ENCODE assay signal across 19 mouse cellular contexts in genomic region chr15:79416460-79417085, GRCm38 (mm10). TPM values are rescaled to one million over a fixed set of nuclear protein-coding genes. Genes with fewer than 3 reads are reported as not detected.
DNase-seq lines count a peak whose midpoint lies in the region; TF ChIP-seq lines count a peak whose summit lies in the region.
"Had no signal": no experiment of that assay in that cellular context is flagged by ENCODE, and none has a peak within 500 bp of the region (broad histone marks: within the 10 kb centered on the region; RNA-seq: fewer than 3 reads in every experiment).

No protein-coding gene starts in this region.

- H3K27me3 ChIP-seq in liver, adult 2 months (ENCODE audit: control insufficient read depth, insufficient read depth, low read length) = no peaks in the 10 kb centered on the region
- H3K27me3 ChIP-seq in ES-Bruce4 (ENCODE audit: control insufficient read depth, insufficient read depth, low read length, poor library complexity, severe bottlenecking) = no peaks in the 10 kb centered on the region
- H3K27me3 ChIP-seq: embryonic facial prominence, embryonic 12.5 days; forebrain, embryonic 15.5 days; heart, embryonic 13.5 days; hindbrain, embryonic 15.5 days; Patski had no signal

- no peak for TF ChIP-seq CTCF in liver, adult 2 months (IDR thresholded peaks at IDR 0.05; ENCODE audit: low read depth, low read length)
- TF ChIP-seq CTCF in ES-Bruce4 (IDR thresholded peaks at IDR 0.05; ENCODE audit: low read depth, low read length) = no peak

- peak; percentile 79 for DNase-seq in liver, adult 2 months (ENCODE audit: extremely low read depth, low read depth, low spot score)
- DNase-seq in liver (no peak), R1 (ENCODE audit: low read depth, low spot score) (peak; percentile 96)
- no peak for DNase-seq in heart, adult 8-10 months (ENCODE audit: low spot score)
- DNase-seq in heart, adult 11 months = no peak
- DNase-seq in right cerebral cortex, adult 2 months (ENCODE audit: low spot score in 2 of 2) = no peak
- DNase-seq: adrenal gland, adult 8-10 months; adrenal gland, postnatal 36 days; cerebellum, adult 2 months; cerebellum, postnatal 10 days; embryo, embryonic 11 days; gastrocnemius, postnatal 10 days; heart, postnatal 36 days had no signal

- H3K9ac ChIP-seq in liver, adult 2 months (ENCODE audit: low read depth, low read length) = no peak overlapping the region
- H3K9ac ChIP-seq in ES-Bruce4 (ENCODE audit: low read depth, poor library complexity, severe bottlenecking) = no peak overlapping the region
- H3K9ac ChIP-seq: embryonic facial prominence, embryonic 12.5 days; forebrain, embryonic 15.5 days; heart, embryonic 13.5 days; hindbrain, embryonic 15.5 days had no signal

- no peak overlapping the region for H3K27ac ChIP-seq in liver, adult 2 months (replicated peaks; ENCODE audit: insufficient read depth, low read depth, low read length)
- peak overlapping the region; percentile 82 for H3K27ac ChIP-seq in ES-Bruce4 (ENCODE audit: insufficient read depth, low read length)
- H3K27ac ChIP-seq: embryonic facial prominence, embryonic 12.5 days; forebrain, embryonic 15.5 days; heart, embryonic 13.5 days; hindbrain, embryonic 15.5 days had no signal

- H3K36me3 ChIP-seq in liver, adult 2 months (ENCODE audit: control insufficient read depth, insufficient read depth, low read length) = no peaks in the 10 kb centered on the region
- H3K36me3 ChIP-seq in ES-Bruce4 (ENCODE audit: control insufficient read depth, insufficient read depth, low read length, poor library complexity, severe bottlenecking) = no peaks in the 10 kb centered on the region; the same call in none of the 2 replicates

- no peak for TF ChIP-seq POLR2A in liver, adult 2 months (IDR thresholded peaks at IDR 0.05; ENCODE audit: extremely low read depth, insufficient read depth, low read length)
- TF ChIP-seq POLR2A in ES-Bruce4 (IDR thresholded peaks at IDR 0.05; ENCODE audit: insufficient read depth, low read length) = no peak

- WGBS in liver, adult 2 months = 26% methylated on average over 10 of the region's 10 CpGs

- TF ChIP-seq EP300 in ES-Bruce4 (IDR thresholded peaks at IDR 0.05; ENCODE audit: insufficient read depth, low read depth, low read length) = peak; percentile 62; the same call in 1 of the 2 replicates

- H3K79me2 ChIP-seq in liver, adult 2 months (ENCODE audit: control insufficient read depth, insufficient read depth, low read length) = no peaks in the 10 kb centered on the region

- H3K4me1 ChIP-seq in liver, adult 2 months (ENCODE audit: control insufficient read depth, insufficient read depth, low read length) = peaks cover 5% of the 10 kb centered on the region; the same call in 1 of the 2 replicates
- peaks cover 12% of the 10 kb centered on the region for H3K4me1 ChIP-seq in ES-Bruce4 (ENCODE audit: control insufficient read depth, insufficient read depth, low read length)
- H3K4me1 ChIP-seq: forebrain, embryonic 15.5 days; hindbrain, embryonic 15.5 days had no signal

- H3K4me3 ChIP-seq in liver, adult 2 months (ENCODE audit: insufficient read depth, low read depth, low read length) = no peak overlapping the region
- no peak overlapping the region for H3K4me3 ChIP-seq in ES-Bruce4 (ENCODE audit: low read depth, low read length)
- H3K4me3 ChIP-seq: embryonic facial prominence, embryonic 12.5 days; forebrain, embryonic 15.5 days; heart, embryonic 13.5 days; hindbrain, embryonic 15.5 days had no signal

- H3K9me3 ChIP-seq in ES-Bruce4 (replicated peaks; ENCODE audit: control insufficient read depth, insufficient read depth, low read length, poor library complexity, severe bottlenecking) = no peaks in the 10 kb centered on the region
- H3K9me3 ChIP-seq: embryonic facial prominence, embryonic 12.5 days; forebrain, embryonic 15.5 days; heart, embryonic 13.5 days; hindbrain, embryonic 15.5 days had no signal

RNA-seq across cellular contexts. Expression of gene Tmem184b, which starts 13.2 kb away (rescaled TPM):
- total RNA-seq in liver, adult 2 months (2014; rRNA removed) = 6.0 and 10.1 TPM in 2 replicates
- 46.8 and 48.7 TPM in 2 replicates for polyA plus RNA-seq in liver, adult 2 months (2012; rRNA removed)
- 50.7 and 59.6 TPM in 2 replicates for polyA plus RNA-seq in ES-Bruce4 (2011; ENCODE audit: insufficient read depth, insufficient read length, low read depth, missing spikeins)
- 10 to 100 TPM; 34.6 to 46.1 (median 39.0) TPM for total RNA-seq in heart, adult 8-10 months (2022)

RNA-seq across cellular contexts. Expression of gene Csnk1e, which starts 38.8 kb away (rescaled TPM):
- 4.3 and 6.8 TPM in 2 replicates for total RNA-seq in liver, adult 2 months (2014; rRNA removed)
- polyA plus RNA-seq in liver, adult 2 months (2012; rRNA removed) = 4.7 and 6.6 TPM in 2 replicates
- 113 and 116 TPM in 2 replicates for polyA plus RNA-seq in ES-Bruce4 (2011; ENCODE audit: insufficient read depth, insufficient read length, low read depth, missing spikeins)
- 10 to 100 TPM; 49.3 to 64.6 (median 56.6) TPM for total RNA-seq in heart, adult 8-10 months (2022)

Comparison
In these comparisons a context has a peak if more than half of its experiments do, and no peak if none do; other contexts are left out.
1. DNase-seq: peak in liver, adult 2 months (single experiment) and R1 (single experiment); none in liver (single experiment), heart, adult 8-10 months (single experiment), heart, adult 11 months (single experiment) and right cerebral cortex, adult 2 months (0 of 2).